Mouse (Mus musculus): ENCODE data around the gene Zfp986. TPM values are rescaled to one million over a fixed set of nuclear protein-coding genes. Genes with fewer than 3 reads are reported as not detected.
"Not testable (repeated sequence)": the region's sequence is repeated elsewhere in the genome, so short reads cannot be mapped to it uniquely, and the experiment has no call there.

Gene Zfp986
- total RNA-seq (2021) = not detected
- long read RNA-seq, experiment 1 = 0 reads
- long read RNA-seq, experiment 2 = 0 reads

- DNase-seq = not testable (repeated sequence)
These were observed at the start of gene Zfp986 for GRCm38 (mm10) chr4:145868494-145868893. Gene Zfp986 (plus strand): TSS chr4:145868794.

- not testable (repeated sequence) for DNase-seq
These were observed 48.6 kb upstream of the Zfp986 start for GRCm38 (mm10) chr4:145819946-145820345.

GRCm38 (mm10) chr4:145825606-145826005 lies 43.0 kb upstream of the Zfp986 start:
- DNase-seq = not testable (repeated sequence)

GRCm38 (mm10) chr4:145831328-145832062 lies 37.1 kb upstream of the Zfp986 start:
- not testable (repeated sequence) for DNase-seq

GRCm38 (mm10) chr4:145836300-145836862 lies 32.2 kb upstream of the Zfp986 start:
- DNase-seq = not testable (repeated sequence)

- peak; percentile 3 for DNase-seq
These were observed 31.6 kb upstream of the Zfp986 start for GRCm38 (mm10) chr4:145836863-145837440.

- DNase-seq = not testable (repeated sequence)
These were observed 21.8 kb upstream of the Zfp986 start for GRCm38 (mm10) chr4:145846793-145847192.

- not testable (repeated sequence) for DNase-seq
These were observed 20.3 kb upstream of the Zfp986 start for GRCm38 (mm10) chr4:145848183-145848890.

GRCm38 (mm10) chr4:145848891-145849214 lies 19.7 kb upstream of the Zfp986 start:
- not testable (repeated sequence) for DNase-seq

- DNase-seq = not testable (repeated sequence)
These were observed 17.2 kb upstream of the Zfp986 start for GRCm38 (mm10) chr4:145851421-145851820.

- not testable (repeated sequence) for DNase-seq
These were observed 4.7 kb upstream of the Zfp986 start for GRCm38 (mm10) chr4:145863872-145864271.

Other genes starting within 250 kb of the Zfp986 start
- gene Zfp980, start 198.1 kb upstream of the Zfp986 start, total RNA-seq (2021) = under 1 TPM; 0.36 to 0.61 TPM
- gene Zfp987, start 228.5 kb downstream of the Zfp986 start, total RNA-seq (2021) = under 1 TPM in 1 of 2 experiments, not detected in 1; 0.09 TPM